Mouse (Mus musculus) CH12.LX (cell line): ENCODE data around the gene Uvrag. TPM values are rescaled to one million over a fixed set of nuclear protein-coding genes. Genes with fewer than 3 reads are reported as not detected.

ENCODE experiments used
- DNase-seq: peaks from one replicate; pipeline ENCODE4 v3.0.0-alpha.2; 2013; ENCODE audit errors: extremely low read depth
- H3K27ac ChIP-seq: 2 replicates; pipeline ENCODE4 v1.5.1; 2012; ENCODE audit warnings: low read depth, mild to moderate bottlenecking, control low read depth, moderate library complexity; ENCODE audit not compliant: insufficient read depth
- H3K27me3 ChIP-seq: replicated peaks from 2 replicates; pipeline ENCODE3; 2012; ENCODE audit warnings: inconsistent platforms
- H3K36me3 ChIP-seq, 2 experiments: replicated peaks in 1 of 2; 2 replicates each; pipeline versions ENCODE3 to v1.6.1; 2012; ENCODE audit warnings: inconsistent platforms in 1 of 2, low read length in 1 of 2, mild to moderate bottlenecking in 1 of 2, mixed read lengths in 1 of 2, moderate library complexity in 1 of 2; ENCODE audit not compliant: control insufficient read depth in 1 of 2, insufficient read depth in 1 of 2
- H3K4me1 ChIP-seq, 2 experiments: 2 replicates each; pipeline ENCODE4 v1.6.1; 2012; ENCODE audit warnings: inconsistent platforms in 1 of 2, moderate library complexity in 1 of 2; ENCODE audit not compliant: insufficient read depth in 2 of 2, control insufficient read depth in 1 of 2
- H3K4me2 ChIP-seq: 2 replicates; pipeline ENCODE4 v1.6.1; 2012; ENCODE audit warnings: low read depth, mild to moderate bottlenecking, control low read depth; ENCODE audit not compliant: poor library complexity, insufficient read depth, severe bottlenecking
- H3K4me3 ChIP-seq, 3 experiments: fragments of 150-350 bp in 1 of 3; sonication (generic) in 1 of 3; replicated peaks in 1 of 3; 2 replicates each; pipeline versions ENCODE3 to v1.5.1; 2011 to 2012; ENCODE audit warnings: low read depth in 2 of 3, low read length in 2 of 3, mild to moderate bottlenecking in 2 of 3, moderate library complexity in 2 of 3, control low read depth in 1 of 3, improper control_type of control experiment in 1 of 3, inconsistent platforms in 1 of 3, mixed read lengths in 1 of 3; ENCODE audit not compliant: poor library complexity in 1 of 3
- H3K79me2 ChIP-seq: replicated peaks from 2 replicates; pipeline ENCODE4 v1.6.1; 2012; ENCODE audit warnings: mild to moderate bottlenecking, moderate library complexity; ENCODE audit not compliant: control insufficient read depth, poor library complexity, insufficient read depth, severe bottlenecking; ENCODE audit errors: extremely low read depth
- H3K9ac ChIP-seq: 2 replicates; pipeline ENCODE4 v1.6.1; 2012; ENCODE audit warnings: low read depth, mild to moderate bottlenecking, control low read depth, moderate library complexity; ENCODE audit not compliant: insufficient read depth
- H3K9me3 ChIP-seq: replicated peaks from 2 replicates; pipeline ENCODE3; 2012; ENCODE audit warnings: low read length, inconsistent platforms, mixed read lengths
- BHLHE40 ChIP-seq: IDR thresholded peaks from 2 replicates; pipeline ENCODE4 v1.6.1; 2011; ENCODE audit warnings: mild to moderate bottlenecking, low read depth, low read length, improper control_type of control experiment
- CHD2 ChIP-seq: IDR thresholded peaks from 2 replicates; pipeline ENCODE4 v1.6.1; 2011; ENCODE audit warnings: low read length, improper control_type of control experiment
- CTCF ChIP-seq, 2 experiments: IDR thresholded peaks in 1 of 2; conservative IDR thresholded peaks in 1 of 2; 2 replicates each; pipeline ENCODE4 v1.5.1; 2011 to 2012; ENCODE audit warnings: low read depth in 2 of 2, low read length in 2 of 2, improper control_type of control experiment in 1 of 2, inconsistent platforms in 1 of 2, mild to moderate bottlenecking in 1 of 2, moderate library complexity in 1 of 2
- ELF1 ChIP-seq: IDR thresholded peaks from 2 replicates; pipeline ENCODE4 v1.6.1; 2014; ENCODE audit warnings: low read depth, mild to moderate bottlenecking, inconsistent platforms, low read length, improper control_type of control experiment
- IRF4 ChIP-seq: IDR thresholded peaks from 2 replicates; pipeline ENCODE4 v1.6.1; 2014; ENCODE audit warnings: low read depth, mild to moderate bottlenecking, inconsistent platforms, low read length, improper control_type of control experiment
- MYC ChIP-seq: IDR thresholded peaks from 2 replicates; pipeline ENCODE4 v1.6.1; 2011; ENCODE audit warnings: low read depth, mild to moderate bottlenecking, improper control_type of control experiment, low read length
- NRF1 ChIP-seq: IDR thresholded peaks from 2 replicates; pipeline ENCODE4 v1.6.1; 2014; ENCODE audit warnings: low read depth, mild to moderate bottlenecking, inconsistent platforms, low read length, improper control_type of control experiment, moderate library complexity
- POLR2AphosphoS2 ChIP-seq: IDR thresholded peaks from 2 replicates; pipeline ENCODE4 v1.6.1; 2011; ENCODE audit warnings: low read depth, low read length, improper control_type of control experiment
- TCF12 ChIP-seq: IDR thresholded peaks from 2 replicates; pipeline ENCODE4 v1.6.1; 2014; ENCODE audit warnings: low read depth, mild to moderate bottlenecking, inconsistent platforms, low read length, improper control_type of control experiment
- UBTF ChIP-seq: IDR thresholded peaks from 2 replicates; pipeline ENCODE4 v1.6.1; 2012; ENCODE audit warnings: low read depth, mild to moderate bottlenecking, inconsistent platforms, low read length, improper control_type of control experiment, moderate library complexity
- USF2 ChIP-seq: conservative IDR thresholded peaks from 2 replicates; pipeline ENCODE4 v1.6.1; 2011; ENCODE audit warnings: low read depth, low read length, improper control_type of control experiment
- dilution Hi-C: fragments of 300-500 bp; cut with MboI; formaldehyde crosslinking; loops from 2 replicates; pipeline ENCODE4 v1.14.3; 2020; ENCODE audit warnings: low sequenced_read_pairs; ENCODE audit not compliant: extremely low pct_unique_long_range_greater_than_20kb, extremely low pct_ligation_motif_present
- in situ Hi-C: fragments of 300-500 bp; cut with MboI; formaldehyde crosslinking; loops from 3 replicates; pipeline ENCODE4 v1.14.3; 2019; ENCODE audit warnings: low sequenced_read_pairs, low pct_ligation_motif_present, low pct_unique_long_range_greater_than_20kb, mixed read lengths
- polyA plus RNA-seq: library from polyadenylated mRNA; unstranded; fragments of >175 nt; gene quantifications from 2 replicates; pipeline ENCODE4 v1.2.1, GENCODE M21; 2012; ENCODE audit warnings: low read depth; ENCODE audit not compliant: insufficient read length
- total RNA-seq, 2 experiments: library from RNA; depleted of rRNA; stranded (reverse); fragments of 300-350 nt in 1 of 2; fragments of >200 nt in 1 of 2; gene quantifications; 2 replicates each; pipeline ENCODE4 v1.2.3; 2012 to 2014

The Uvrag gene
- total and polyA plus RNA-seq, 3 experiments: 20.6 to 47.4 (median 37.5) TPM

- Histone ChIP-seq H3K36me3 (peaks cover 0 to 71% of the 10 kb centered on the region in 2 experiments), H3K9me3 (no peaks in the 10 kb centered on the region), H3K27me3 (no peaks in the 10 kb centered on the region), H3K4me1 (peaks cover 5 to 12% of the 10 kb centered on the region in 2 experiments), H3K27ac (no peak overlapping the region), H3K4me3 (no peak overlapping the region), H3K4me2 (no peak overlapping the region)
- no peak for DNase-seq
- in situ Hi-C loops: loop anchor here (10.0 kb wide), 1 partner anchor 103 kb away; no protein-coding TSS in a partner anchor
- TF ChIP-seq TCF12: no peak
- no peak for TF ChIP-seq USF2
- no peak for TF ChIP-seq CTCF (conservative IDR thresholded peaks at IDR 0.05 in 1 of 2, IDR thresholded peaks at IDR 0.05 in 1 of 2; ENCODE audit: low read depth in 2 of 2, low read length in 2 of 2)
- no peak for TF ChIP-seq IRF4
- TF ChIP-seq, all 38 proteins: peak for 0
- no peak overlapping the region for H3K9ac ChIP-seq
- dilution Hi-C loops: no loop called here
- no peaks in the 10 kb centered on the region for H3K79me2 ChIP-seq
These were observed 178.9 kb downstream of the Uvrag start for GRCm38 (mm10) chr7:98962074-98962473.

DNA sequence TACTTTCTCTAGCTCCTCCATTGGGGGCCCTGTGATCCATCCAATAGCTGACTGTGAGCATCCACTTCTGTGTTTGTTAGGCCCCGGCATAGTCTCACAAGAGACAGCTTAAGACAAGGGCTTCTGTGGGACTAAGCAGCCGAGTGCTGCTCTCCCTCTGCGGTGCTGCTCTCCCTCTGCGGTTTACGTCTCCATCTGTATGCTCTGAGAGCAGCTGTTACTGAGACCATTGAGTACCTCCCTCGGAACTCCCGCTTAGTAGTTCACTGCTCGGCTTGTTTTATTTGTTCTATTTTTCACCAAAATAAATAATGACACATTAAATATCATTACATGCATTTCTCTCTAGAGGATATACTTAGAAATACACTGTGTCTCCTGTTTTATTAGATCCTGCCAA is 180.7 kb downstream of the Uvrag start:
- in situ Hi-C loops (loop anchor here (10.0 kb wide), 1 partner anchor 105 kb away; no protein-coding TSS in a partner anchor), dilution Hi-C loops (no loop called here)
- Histone ChIP-seq H3K9me3 (no peaks in the 10 kb centered on the region), H3K27ac (no peak overlapping the region), H3K9ac (no peak overlapping the region), H3K27me3 (no peaks in the 10 kb centered on the region), H3K36me3 (peaks cover 0 to 65% of the 10 kb centered on the region in 2 experiments), H3K79me2 (no peaks in the 10 kb centered on the region), H3K4me1 (peaks cover 5 to 10% of the 10 kb centered on the region in 2 experiments), H3K4me3 (no peak overlapping the region), H3K4me2 (no peak overlapping the region)
- TF ChIP-seq BHLHE40: no peak
- TF ChIP-seq MYC: no peak
- no peak for TF ChIP-seq USF2
- no peak for TF ChIP-seq POLR2AphosphoS2
- no peak for TF ChIP-seq CHD2
- DNase-seq: no peak

GRCm38 (mm10) chr7:98959246-98959645 is 181.7 kb downstream of the Uvrag start:
- no peaks in the 10 kb centered on the region for H3K79me2 ChIP-seq
- H3K4me1 ChIP-seq: peaks cover 5 to 13% of the 10 kb centered on the region in 2 experiments
- no peak overlapping the region for H3K4me3 ChIP-seq
- H3K9ac ChIP-seq: no peak overlapping the region
- DNase-seq: no peak
- dilution Hi-C loops: no loop called here
- peaks cover 0 to 69% of the 10 kb centered on the region in 2 experiments for H3K36me3 ChIP-seq
- H3K4me2 ChIP-seq: no peak overlapping the region
- in situ Hi-C loops: no loop called here
- H3K9me3 ChIP-seq: no peaks in the 10 kb centered on the region
- no peak overlapping the region for H3K27ac ChIP-seq
- no peaks in the 10 kb centered on the region for H3K27me3 ChIP-seq
- TF ChIP-seq CTCF (conservative IDR thresholded peaks at IDR 0.05 in 1 of 2, IDR thresholded peaks at IDR 0.05 in 1 of 2; ENCODE audit: low read depth in 2 of 2, low read length in 2 of 2): no peak
- no peak for TF ChIP-seq UBTF
- no peak for TF ChIP-seq NRF1
- TF ChIP-seq ELF1: no peak
